Mouse (Mus musculus) embryonic facial prominence, embryonic 11.5 days (tissue): ENCODE results near the gene Irgc1. TPM values are rescaled to one million over a fixed set of nuclear protein-coding genes. Genes with fewer than 3 reads are reported as not detected.
A peak's percentile ranks its signal among the peaks of the same experiment; 100 is the strongest.
"Not testable (repeated sequence)": the region's sequence is repeated elsewhere in the genome, so short reads cannot be mapped to it uniquely, and the experiment has no call there.

ENCODE experiments used
- ATAC-seq: fragments of 200-750 bp; cut with Nextera tagmentation; replicated peaks from 2 replicates; pipeline ENCODE4 v1.8.0; 2017; ENCODE audit warnings: low read depth; ENCODE audit not compliant: insufficient number of reproducible peaks, low FRiP score, low TSS enrichment
- DNase-seq: peaks from one replicate; pipeline ENCODE4 v3.0.0-alpha.2; 2015; ENCODE audit warnings: low spot score
- H3K27ac ChIP-seq: fragments of 300-500 bp; sonication (generic); replicated peaks from 2 replicates; pipeline ENCODE4 v1.5.1; 2014; ENCODE audit warnings: mild to moderate bottlenecking, low read depth, low read length, control low read depth
- H3K27me3 ChIP-seq: fragments of 300-500 bp; sonication (generic); 2 replicates; pipeline ENCODE4 v1.6.1; 2014; ENCODE audit warnings: mild to moderate bottlenecking, low read length, moderate library complexity, mixed read lengths; ENCODE audit not compliant: control insufficient read depth, insufficient read depth
- H3K36me3 ChIP-seq: fragments of 300-500 bp; sonication (generic); replicated peaks from 2 replicates; pipeline ENCODE4 v1.6.1; 2014; ENCODE audit warnings: low read depth, mild to moderate bottlenecking, low read length, moderate library complexity, mixed read lengths; ENCODE audit not compliant: control insufficient read depth, insufficient read depth
- H3K4me1 ChIP-seq: fragments of 300-500 bp; sonication (generic); 2 replicates; pipeline ENCODE4 v1.6.1; 2014; ENCODE audit warnings: low read length, mixed read lengths; ENCODE audit not compliant: control insufficient read depth, insufficient read depth
- H3K4me2 ChIP-seq: fragments of 300-500 bp; sonication (generic); 2 replicates; pipeline ENCODE4 v1.6.1; 2014; ENCODE audit warnings: low read depth, mild to moderate bottlenecking, control low read depth, low read length, moderate library complexity
- H3K4me3 ChIP-seq: fragments of 300-500 bp; sonication (generic); 2 replicates; pipeline ENCODE4 v1.5.1; 2014; ENCODE audit warnings: low read depth, low read length, control low read depth
- H3K9ac ChIP-seq: fragments of 300-500 bp; sonication (generic); replicated peaks from 2 replicates; pipeline ENCODE4 v1.6.1; 2014; ENCODE audit warnings: mild to moderate bottlenecking, control low read depth, low read length
- H3K9me3 ChIP-seq: fragments of 300-500 bp; sonication (generic); replicated peaks from 2 replicates; pipeline ENCODE4 v1.6.1; 2016; ENCODE audit warnings: mild to moderate bottlenecking, low read length, inconsistent platforms, mixed read lengths; ENCODE audit not compliant: control insufficient read depth
- WGBS: fragments of 180-500 bp; shearing (Covaris S2); extraction: QIAGEN DNeasy Blood & Tissue Kit; methylation state at CpG from one replicate; pipeline ENCODE4 v1.1.7; 2014; 5-methylcytosine and 5-hydroxymethylcytosine counted together
- polyA plus RNA-seq: library from polyadenylated mRNA; unstranded; fragments of >200 nt; fragmentation: Nextera tagmentation; extraction: Ambion mirVana; gene quantifications from 2 replicates; pipeline ENCODE4 v1.2.1, GENCODE M21; 2014

Irgc1 gene
- polyA plus RNA-seq, 1 experiment from 2014 or later, result not detected

DNA sequence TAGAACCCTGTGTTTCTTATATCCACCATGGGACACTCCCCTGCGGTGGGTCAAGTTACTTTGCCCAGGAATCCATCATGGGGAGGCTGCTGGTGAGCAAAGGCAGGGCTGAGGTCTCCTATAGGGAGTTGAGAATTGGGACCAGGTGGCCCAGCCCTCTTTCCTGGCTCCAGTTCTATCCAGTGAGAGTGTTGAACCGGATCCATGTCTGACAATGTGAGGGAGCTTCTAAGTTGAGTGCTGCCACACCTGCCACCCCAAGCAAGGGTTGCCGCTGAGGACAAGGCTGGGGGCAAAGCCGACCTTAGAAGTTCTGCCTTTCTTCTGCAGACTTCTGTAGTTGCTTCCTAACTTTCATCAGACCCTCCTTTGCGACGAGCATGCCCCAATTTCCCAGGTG lies 31.2 kb upstream of the Irgc1 start:
- H3K4me1 ChIP-seq, DNase-seq, H3K4me2 ChIP-seq, H3K4me3 ChIP-seq, H3K27me3 ChIP-seq, H3K9me3 ChIP-seq, H3K27ac ChIP-seq, H3K36me3 ChIP-seq, ATAC-seq, H3K9ac ChIP-seq: not testable (repeated sequence)
- WGBS, result 41% methylated on average over 6 of the region's 6 CpGs

DNA sequence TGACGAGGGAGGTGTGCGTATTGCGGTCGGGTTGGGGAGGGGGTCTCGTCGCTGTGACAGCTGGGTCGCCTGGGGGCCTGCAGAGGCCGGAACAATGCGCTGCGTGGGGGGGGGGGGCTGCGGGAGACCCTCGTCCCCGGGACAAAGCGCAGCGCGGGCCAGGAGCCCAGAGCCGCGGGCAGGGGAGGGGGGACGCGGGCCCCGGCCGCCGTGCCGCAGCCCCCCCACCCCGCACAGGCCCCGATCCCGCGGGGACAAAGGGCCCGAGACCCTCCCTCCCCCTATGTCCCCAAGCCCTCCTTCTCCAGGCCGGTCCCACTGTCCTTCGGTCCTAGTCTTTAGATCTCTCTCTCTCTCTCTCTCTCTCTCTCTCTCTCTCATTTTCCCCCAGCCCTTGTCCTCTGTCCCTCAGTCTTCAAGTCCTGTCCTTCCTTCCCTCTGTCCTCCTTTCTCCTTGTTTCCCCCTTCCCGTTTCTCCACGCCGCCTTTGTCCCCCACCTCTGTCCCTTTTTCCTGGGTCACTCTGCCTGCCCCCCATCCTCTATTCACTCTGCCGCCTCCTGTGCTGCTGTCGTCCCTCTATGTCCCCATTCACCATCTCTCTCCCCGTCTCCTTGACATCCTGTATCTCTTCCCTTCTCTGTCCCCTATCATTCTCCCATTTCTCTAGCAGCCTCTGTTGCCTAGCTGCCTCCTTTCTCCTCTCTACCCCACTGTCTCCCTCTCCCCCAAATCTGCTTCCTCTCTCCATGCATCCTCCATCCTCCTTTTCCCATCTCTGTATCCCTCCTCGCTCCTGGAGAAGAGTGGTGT lies 30.3 kb upstream of the Irgc1 start:
- Histone ChIP-seq H3K4me3 (peak overlapping the region; percentile 66), H3K27ac (no peak overlapping the region), H3K9ac (peak overlapping the region; percentile 68), H3K36me3 (no peaks in the 10 kb centered on the region), H3K4me2 (peak overlapping the region; percentile 96), H3K9me3 (no peaks in the 10 kb centered on the region), H3K27me3 (no peaks in the 10 kb centered on the region; the same call in 1 of the 2 replicates), H3K4me1 (no peaks in the 10 kb centered on the region)
- ATAC-seq (peak; percentile 17; the same call in 1 of the 2 replicates), DNase-seq (no peak)
- 8% methylated on average over 8 of the region's 38 CpGs for WGBS

DNA sequence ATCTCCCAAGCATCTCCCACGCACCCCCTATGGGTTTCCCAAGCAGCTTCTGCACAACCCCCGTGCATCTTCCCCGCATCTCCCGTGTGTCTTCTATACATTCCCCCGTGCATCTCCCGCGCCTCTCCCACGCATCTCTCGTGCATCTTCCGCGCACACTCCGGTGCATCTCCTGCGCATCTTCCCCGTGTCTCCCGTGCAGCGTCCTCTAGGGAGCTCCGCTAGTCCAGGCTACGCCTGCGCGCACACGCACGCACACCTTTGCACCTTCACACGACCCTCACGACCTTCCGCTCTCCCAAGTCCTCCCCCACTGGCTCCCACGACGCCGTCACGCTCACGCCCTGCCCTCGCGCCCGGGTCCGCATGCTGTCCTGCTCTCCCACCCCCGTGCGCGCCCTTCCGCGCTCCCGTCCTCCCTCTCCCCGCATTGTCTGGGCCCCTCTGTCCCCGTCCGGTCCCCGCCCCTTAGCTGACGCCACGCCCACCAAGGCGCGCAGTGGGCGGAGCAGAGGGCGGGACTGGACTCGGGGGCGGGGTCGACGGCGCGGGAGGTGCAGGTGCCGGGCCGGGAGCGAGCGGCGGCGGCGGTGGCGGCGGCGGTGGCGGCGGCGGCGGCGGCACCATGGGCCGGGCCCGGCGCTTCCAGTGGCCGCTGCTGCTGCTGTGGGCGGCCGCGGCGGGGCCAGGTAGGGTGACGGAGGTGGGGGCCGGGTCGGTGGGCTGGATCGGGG lies 29.5 kb upstream of the Irgc1 start, which contains the start of gene Cadm4:
TSS of gene Cadm4 (plus strand) at position 550 of the 734 bp plus-strand sequence.
- no peaks in the 10 kb centered on the region; the same call in 1 of the 2 replicates for H3K27me3 ChIP-seq
- under 1% methylated on average over 56 of the region's 83 CpGs for WGBS
- H3K36me3 ChIP-seq, result no peaks in the 10 kb centered on the region
- ATAC-seq (peak; percentile 74), DNase-seq (peak; percentile 89)
- H3K9me3 ChIP-seq, result no peaks in the 10 kb centered on the region
- peak within 1 kb of the TSS; percentile 96 for H3K4me2 ChIP-seq
- no peaks in the 10 kb centered on the region for H3K4me1 ChIP-seq
- H3K9ac ChIP-seq, result peak within 1 kb of the TSS; percentile 68
- H3K27ac ChIP-seq, result no peak within 1 kb of the TSS
- H3K4me3 ChIP-seq, result peak within 1 kb of the TSS; percentile 66

GRCm38 (mm10) chr7:24480986-24481473 lies 28.9 kb upstream of the Irgc1 start:
- Histone ChIP-seq H3K9ac (peak overlapping the region; percentile 68), H3K4me2 (peak overlapping the region; percentile 96), H3K27ac (no peak overlapping the region), H3K9me3 (no peaks in the 10 kb centered on the region), H3K27me3 (no peaks in the 10 kb centered on the region; the same call in 1 of the 2 replicates), H3K36me3 (no peaks in the 10 kb centered on the region), H3K4me1 (no peaks in the 10 kb centered on the region), H3K4me3 (peak overlapping the region; percentile 66)
- peak; percentile 41; the same call in 1 of the 2 replicates for ATAC-seq
- DNase-seq, result no peak
- 12% methylated on average over 14 of the region's 14 CpGs for WGBS

- Histone ChIP-seq H3K4me2 (no peak overlapping the region), H3K36me3 (no peaks in the 10 kb centered on the region), H3K27ac (no peak overlapping the region), H3K27me3 (no peaks in the 10 kb centered on the region; the same call in 1 of the 2 replicates), H3K9ac (no peak overlapping the region), H3K4me3 (no peak overlapping the region), H3K9me3 (no peaks in the 10 kb centered on the region), H3K4me1 (no peaks in the 10 kb centered on the region)
- ATAC-seq (no peak), DNase-seq (no peak)
- WGBS, result 61% methylated on average over 18 of the region's 18 CpGs
Observed at GRCm38 (mm10) chr7:24480121-24480941, 28.2 kb upstream of the Irgc1 start.

DNA sequence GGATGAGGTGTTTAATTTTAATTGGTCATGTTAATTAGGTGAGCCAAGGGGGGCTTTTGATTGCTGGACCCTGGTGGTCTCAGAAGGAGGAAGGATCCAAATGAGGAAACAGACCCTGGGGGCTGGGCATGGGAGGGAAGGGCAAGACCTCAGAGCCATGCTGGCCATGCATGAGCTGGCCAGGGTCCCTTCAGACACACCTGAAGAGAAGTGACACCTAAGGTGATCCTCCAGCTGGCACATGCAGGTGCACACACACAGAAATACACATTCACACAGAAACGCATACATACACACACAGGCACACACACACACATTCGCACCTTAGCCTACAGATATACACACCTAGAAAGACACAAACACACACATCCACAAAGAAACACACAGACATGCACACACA lies 27.6 kb upstream of the Irgc1 start:
- Histone ChIP-seq H3K4me3 (no peak overlapping the region), H3K4me2 (no peak overlapping the region), H3K9ac (no peak overlapping the region), H3K4me1 (no peaks in the 10 kb centered on the region), H3K9me3 (no peaks in the 10 kb centered on the region), H3K27me3 (no peaks in the 10 kb centered on the region; the same call in 1 of the 2 replicates), H3K27ac (no peak overlapping the region), H3K36me3 (no peaks in the 10 kb centered on the region)
- 88% methylated on average over 2 of the region's 2 CpGs for WGBS
- DNase-seq (no peak), ATAC-seq (no peak)

GRCm38 (mm10) chr7:24478911-24479310 lies 26.8 kb upstream of the Irgc1 start:
- ATAC-seq, result no peak
- H3K27ac ChIP-seq, result no peak overlapping the region
- no peak overlapping the region for H3K4me3 ChIP-seq
- no peak overlapping the region for H3K9ac ChIP-seq
- DNase-seq, result no peak
- 78% methylated on average over 5 of the region's 5 CpGs for WGBS
- H3K27me3 ChIP-seq, result no peaks in the 10 kb centered on the region; the same call in 1 of the 2 replicates
- H3K9me3 ChIP-seq, result no peaks in the 10 kb centered on the region
- no peak overlapping the region for H3K4me2 ChIP-seq
- H3K4me1 ChIP-seq, result no peaks in the 10 kb centered on the region
- H3K36me3 ChIP-seq, result no peaks in the 10 kb centered on the region
